ENCODE assay signal across 16 mouse cellular contexts in the genomic region with DNA sequence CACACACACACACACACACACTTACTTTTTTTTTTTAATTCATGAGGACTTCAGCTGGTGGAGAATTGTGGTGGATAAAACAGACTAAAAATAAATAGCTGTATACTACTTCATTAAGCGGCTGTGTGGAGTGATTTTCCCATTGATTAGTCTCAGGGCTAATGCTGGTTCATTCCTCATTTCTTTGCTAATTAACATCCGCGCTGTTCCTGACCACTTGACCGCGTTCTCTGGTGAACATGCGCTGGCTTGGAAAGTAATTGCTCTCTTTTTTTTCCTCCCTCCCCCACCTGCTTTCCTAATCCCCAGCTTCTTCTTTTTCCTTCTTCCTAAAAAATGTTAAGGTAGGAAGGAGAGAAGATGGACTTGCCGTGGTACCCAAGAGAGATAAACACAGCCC.
"Had no signal": no experiment of that assay in that cellular context is flagged by ENCODE, and none has a peak within 500 bp of the region (broad histone marks: within the 10 kb centered on the region; RNA-seq: fewer than 3 reads in every experiment).

No protein-coding gene starts in this region.

- H3K27ac ChIP-seq: macrophage; midbrain, embryonic 13.5 days; midbrain, embryonic 15.5 days; neural tube, embryonic 12.5 days had no signal

- H3K4me3 ChIP-seq: megakaryocyte, embryonic 14.5 days; midbrain, embryonic 13.5 days; midbrain, embryonic 15.5 days; neural tube, embryonic 12.5 days had no signal

- DNase-seq: lung, adult 18-20 months; lung, embryonic 14.5 days; lung, postnatal 10 days; lung, postnatal 36 days; right cerebral cortex, postnatal 14 days; right cerebral cortex, postnatal 4 days; spleen, adult 18-20 months; thymus, adult 18-20 months; thymus, postnatal 14 days; thymus, postnatal 36 days had no signal

- H3K36me3 ChIP-seq: midbrain, embryonic 13.5 days; midbrain, embryonic 15.5 days; neural tube, embryonic 12.5 days had no signal

- ATAC-seq: midbrain, embryonic 13.5 days; midbrain, embryonic 15.5 days had no signal

- H3K4me2 ChIP-seq: lung, embryonic 14.5 days; midbrain, embryonic 11.5 days; midbrain, embryonic 13.5 days; midbrain, embryonic 15.5 days; neural tube, embryonic 12.5 days had no signal

- H3K9ac ChIP-seq: lung, embryonic 14.5 days; midbrain, embryonic 13.5 days; midbrain, embryonic 15.5 days; neural tube, embryonic 12.5 days had no signal

- H3K4me1 ChIP-seq: megakaryocyte, embryonic 14.5 days; midbrain, embryonic 15.5 days; neural tube, embryonic 12.5 days had no signal

- H3K27me3 ChIP-seq: megakaryocyte, embryonic 14.5 days; midbrain, embryonic 13.5 days; midbrain, embryonic 15.5 days; neural tube, embryonic 12.5 days had no signal

- H3K9me3 ChIP-seq: midbrain, embryonic 13.5 days; midbrain, embryonic 15.5 days; neural tube, embryonic 12.5 days had no signal
